Mouse (Mus musculus) ES-Bruce4 (cell line): ENCODE results near the gene Olfr281.

Experiments used
- CTCF ChIP-seq: IDR thresholded peaks from one replicate; pipeline ENCODE4 v1.8.1; 2011; ENCODE audit warnings: low read depth, low read length
- EP300 ChIP-seq: IDR thresholded peaks from 2 replicates; pipeline ENCODE4 v1.6.1; 2011; ENCODE audit warnings: low read depth, low read length; ENCODE audit not compliant: insufficient read depth
- POLR2A ChIP-seq: IDR thresholded peaks from one replicate; pipeline ENCODE4 v1.8.1; 2011; ENCODE audit warnings: low read length; ENCODE audit not compliant: insufficient read depth

DNA sequence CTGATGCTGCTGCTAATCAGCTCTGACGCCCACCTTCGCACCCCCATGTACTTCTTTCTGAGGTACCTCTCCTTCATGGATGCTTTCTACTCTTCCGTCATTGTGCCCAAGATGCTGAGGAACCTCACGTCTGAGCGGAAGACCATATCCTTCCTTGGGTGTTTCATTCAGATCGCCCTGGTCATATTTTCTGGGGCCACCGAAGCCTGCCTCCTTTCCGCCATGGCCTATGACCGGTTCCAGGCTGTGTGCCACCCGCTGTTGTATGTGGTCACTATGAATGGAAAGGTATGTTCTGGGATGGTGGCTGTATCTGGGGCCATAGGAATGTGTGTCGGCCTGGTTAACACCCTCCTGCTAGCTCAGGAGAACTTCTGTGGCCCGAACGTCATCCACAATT lies 19.2 kb downstream of the Olfr281 start:
- TF ChIP-seq POLR2A: no peak
- no peak for TF ChIP-seq CTCF
- TF ChIP-seq EP300: no peak
